Mouse (Mus musculus) gonadal fat pad, adult 2 months (tissue): Measurements from ENCODE around the gene Cubn. TPM values are rescaled to one million over a fixed set of nuclear protein-coding genes. Genes with fewer than 3 reads are reported as not detected.

Experiments used
- DNase-seq: peaks from one replicate; pipeline ENCODE4 v3.0.0-alpha.2; 2012; ENCODE audit warnings: low read depth
- polyA plus RNA-seq: library from polyadenylated mRNA; depleted of rRNA; stranded (reverse); fragments of >200 nt; gene quantifications from 2 replicates; pipeline ENCODE4 v1.2.3, GENCODE M21; 2012

The Cubn gene
- polyA plus RNA-seq, 1 experiment: 0.07 TPM

DNA sequence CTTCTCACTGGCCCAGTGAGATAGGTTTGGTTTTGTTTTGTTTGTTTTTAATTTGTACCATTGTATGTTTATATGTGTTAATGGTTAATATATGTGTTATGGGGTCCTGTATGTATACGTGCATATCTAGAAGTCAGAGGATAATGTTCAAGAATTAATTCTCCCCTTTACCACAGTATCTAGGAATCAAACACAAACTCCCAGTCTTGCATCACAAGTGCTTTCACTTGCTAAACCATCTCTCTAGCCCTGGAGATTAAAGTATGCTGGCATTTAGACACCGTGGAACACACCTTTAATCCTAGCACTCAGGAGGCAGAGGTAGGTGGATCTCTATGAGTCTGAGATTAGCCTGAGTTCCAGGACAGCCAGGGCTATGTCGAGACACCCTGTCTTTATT is 83.3 kb downstream of the Cubn start:
- DNase-seq: no peak

DNA sequence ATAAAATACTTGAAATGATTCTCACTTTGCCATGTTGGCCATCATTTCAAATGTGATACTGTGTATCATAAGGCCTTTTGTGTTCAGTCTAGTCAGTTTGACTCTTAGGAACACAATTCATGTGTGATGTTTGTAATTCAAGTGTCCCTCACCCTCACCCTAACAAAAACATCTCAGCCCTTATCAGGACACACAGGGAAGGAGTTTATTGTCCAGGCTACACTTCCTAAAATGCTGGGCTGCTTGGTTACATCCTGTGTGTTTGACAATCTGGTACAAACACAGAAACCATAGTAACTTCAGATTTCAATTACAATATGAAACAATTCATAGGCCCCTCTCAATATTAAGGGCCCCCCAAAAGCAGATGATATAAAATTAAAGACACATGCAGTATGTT is 83.9 kb downstream of the Cubn start:
- DNase-seq: no peak

DNA sequence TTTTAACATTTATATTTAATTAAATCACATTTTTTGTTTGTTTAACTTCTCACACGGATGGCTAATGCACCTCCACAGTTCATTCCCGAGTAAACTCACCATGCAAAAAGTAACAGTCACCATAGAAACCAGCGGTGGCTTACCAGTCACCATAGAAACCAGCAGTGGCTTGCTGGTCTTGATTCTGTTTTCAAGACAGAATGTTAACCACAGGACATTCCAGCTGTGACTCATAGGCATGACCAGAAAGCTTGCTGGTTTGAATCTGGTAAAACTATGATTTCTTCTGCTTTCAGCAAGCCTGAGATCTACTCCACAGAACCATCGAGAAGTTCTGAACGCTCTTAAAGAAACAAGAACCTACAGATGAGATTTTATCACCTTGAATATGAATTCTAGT is 84.3 kb downstream of the Cubn start:
- DNase-seq: no peak

DNA sequence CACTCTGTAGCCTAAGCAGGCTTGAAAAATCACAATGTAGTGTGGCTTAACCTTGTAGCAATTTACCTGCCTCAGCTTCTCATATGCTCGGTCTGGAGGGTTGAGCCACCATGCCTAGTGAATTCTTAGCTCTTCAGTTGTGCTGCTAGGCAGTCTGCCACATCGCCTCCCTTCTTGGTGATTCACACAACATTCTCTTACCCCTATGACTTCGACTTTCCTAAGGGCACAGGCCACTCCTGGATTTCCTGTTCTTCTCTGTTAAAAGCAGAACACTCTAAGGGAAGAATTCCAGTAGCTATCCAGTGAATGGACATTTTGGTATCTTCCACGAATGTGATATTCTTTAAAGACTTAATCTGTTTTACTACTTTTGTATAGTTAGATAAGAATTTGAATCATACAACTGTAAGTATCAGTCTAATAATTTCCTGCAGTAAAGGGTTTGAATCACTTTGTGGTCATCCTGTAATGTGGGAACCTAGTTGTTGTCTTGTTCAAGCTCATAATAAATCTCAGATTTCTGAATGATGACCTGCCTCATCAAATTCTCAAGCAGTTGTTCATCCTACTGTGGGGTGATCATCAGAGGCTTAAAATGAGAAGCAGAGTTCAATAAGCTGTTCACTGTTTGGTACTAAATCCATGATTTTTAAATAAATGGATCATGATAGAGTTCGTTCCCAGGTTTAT is 86.5 kb downstream of the Cubn start:
- no peak for DNase-seq

DNA sequence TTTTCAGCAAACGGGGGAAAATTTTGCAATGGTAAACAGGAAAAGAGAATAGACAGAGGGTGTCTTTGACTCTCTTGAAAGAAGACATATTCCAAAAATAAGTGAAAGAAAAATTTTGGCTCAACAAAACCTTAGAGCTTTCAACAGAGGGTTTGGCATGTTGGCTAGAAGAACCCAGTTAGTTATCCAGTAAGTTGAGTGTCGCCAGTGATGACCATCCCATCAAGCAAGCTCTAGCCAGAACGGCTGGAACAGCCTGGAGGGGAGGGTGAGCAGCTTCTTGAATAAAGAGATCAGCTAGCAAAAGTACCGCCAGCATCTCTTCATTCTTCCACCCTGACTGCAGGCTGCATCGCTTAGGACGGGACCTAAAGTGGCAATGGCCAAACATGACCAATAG is 90.8 kb downstream of the Cubn start:
- no peak for DNase-seq

DNA sequence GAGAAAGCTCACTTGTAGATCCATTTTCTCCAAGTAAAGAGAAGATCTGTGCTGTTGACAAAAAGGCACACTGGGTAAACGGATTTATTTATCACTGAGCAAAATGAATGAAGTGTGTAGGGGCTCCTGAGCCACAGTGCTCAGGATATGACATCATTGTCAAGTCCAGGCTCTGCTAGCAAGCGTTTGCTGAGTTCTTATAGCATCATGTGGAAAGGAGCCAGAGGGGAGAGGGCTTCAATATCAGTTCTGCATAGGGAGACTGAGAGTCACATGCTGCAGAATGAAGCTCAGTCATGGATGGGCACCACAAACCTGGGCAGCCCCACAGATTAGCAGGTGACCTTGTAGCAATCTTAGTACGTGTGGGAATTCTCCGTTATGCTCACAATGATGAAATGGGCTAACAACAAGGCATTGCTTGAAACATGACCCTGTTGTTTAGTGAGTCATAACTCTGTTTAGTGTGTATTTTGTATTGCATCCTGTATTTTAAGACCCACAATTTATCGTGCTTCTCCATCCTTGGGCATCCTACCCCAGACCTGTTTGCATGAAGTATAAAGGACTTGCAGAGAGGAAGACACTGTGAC is 92.0 kb downstream of the Cubn start:
- no peak for DNase-seq

DNA sequence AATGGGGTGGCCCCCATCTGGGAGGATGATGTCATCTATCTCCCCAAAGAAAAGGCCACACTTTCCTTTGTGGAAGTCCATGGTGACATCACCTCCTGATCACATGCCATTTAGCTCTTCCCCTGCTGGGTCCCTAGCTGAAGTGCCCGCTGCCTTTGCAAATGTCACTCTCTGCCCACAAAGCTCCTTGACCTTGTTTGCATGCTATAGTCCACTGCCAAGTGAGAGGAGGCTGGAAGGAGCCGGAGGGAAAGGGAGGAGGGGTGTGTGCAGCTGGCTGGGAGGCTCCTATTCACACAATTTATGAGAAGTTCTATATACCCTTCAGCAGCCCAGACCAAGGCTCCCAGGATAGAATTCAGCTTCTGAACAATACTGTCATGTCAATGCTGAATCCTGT is 92.7 kb downstream of the Cubn start:
- DNase-seq: no peak

DNA sequence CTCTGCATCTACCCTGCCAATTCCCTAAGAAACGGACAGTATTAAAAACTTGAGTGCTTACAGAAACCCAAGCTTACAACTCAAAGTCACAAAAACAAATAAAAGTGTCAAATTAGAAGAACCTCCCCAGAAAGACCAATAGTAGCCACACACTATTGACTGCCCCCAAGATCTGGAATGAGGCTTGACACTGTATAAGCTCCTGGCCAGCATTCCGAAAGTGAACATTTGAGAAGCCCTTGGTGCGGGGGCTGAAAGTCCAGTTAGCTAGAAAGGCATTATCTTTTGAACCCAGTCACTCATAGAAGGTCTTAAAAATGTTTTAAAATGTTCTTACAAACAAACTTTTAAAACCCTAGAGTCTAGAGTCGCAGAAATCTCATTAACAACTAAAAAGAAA is 93.1 kb downstream of the Cubn start:
- DNase-seq: no peak

DNA sequence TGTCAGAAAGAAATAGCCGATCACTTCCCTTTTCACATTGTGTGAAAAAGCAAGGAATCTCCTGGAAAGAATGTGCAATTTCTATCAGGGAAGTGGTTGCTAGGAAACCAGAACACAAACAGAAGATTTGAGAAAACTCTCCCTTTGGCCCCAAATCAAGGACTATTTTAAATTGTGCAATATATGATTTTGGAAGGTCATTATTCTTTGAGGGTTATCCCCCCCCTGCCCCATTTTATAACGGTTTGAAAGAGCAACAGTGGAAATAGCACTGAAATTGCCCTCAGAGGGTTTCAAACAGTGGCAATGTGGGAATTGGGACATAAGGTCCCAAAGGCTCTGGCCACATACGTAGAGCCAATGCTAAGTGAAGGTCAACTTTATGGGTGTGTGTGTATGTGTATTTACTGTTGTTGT is 95.5 kb downstream of the Cubn start:
- no peak for DNase-seq

DNA sequence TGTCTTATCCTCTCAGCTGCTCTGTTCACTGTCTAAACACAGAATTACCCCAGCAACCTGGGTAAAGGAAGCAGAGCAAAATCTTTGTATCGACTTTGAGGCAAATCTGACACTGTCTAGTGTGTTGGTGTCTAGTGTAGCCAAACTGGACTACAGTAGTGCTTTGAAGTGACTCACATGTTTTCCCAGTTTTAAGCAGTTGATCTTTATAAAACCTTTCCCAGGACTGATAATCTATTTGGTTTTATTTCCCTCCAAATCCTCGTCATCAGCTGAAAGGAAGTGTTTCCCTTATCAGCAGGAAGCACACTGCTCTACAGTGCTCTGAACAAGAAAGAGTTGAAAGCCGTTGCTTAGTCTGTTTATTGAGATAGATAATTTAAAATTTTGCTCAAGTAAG is 100.6 kb downstream of the Cubn start:
- DNase-seq: no peak

DNA sequence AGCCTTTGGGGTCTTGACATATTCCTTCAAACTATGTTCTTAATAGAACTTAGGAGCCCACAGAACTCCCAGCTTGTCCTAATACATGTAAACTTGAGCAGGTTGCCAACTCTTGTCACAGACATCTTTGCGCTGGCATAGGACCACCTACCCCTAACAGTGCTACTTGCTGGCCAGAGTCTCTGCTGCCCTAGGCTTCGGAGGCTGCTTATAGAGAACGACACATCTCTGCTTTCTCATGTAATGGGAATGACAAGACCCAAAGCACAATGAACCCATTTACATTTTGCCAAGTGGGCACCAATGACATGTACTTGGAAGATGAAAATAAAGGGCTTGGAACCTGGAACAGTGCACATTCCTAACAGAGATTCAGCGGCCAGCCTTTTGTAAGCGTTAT is 105.0 kb downstream of the Cubn start:
- no peak for DNase-seq

DNA sequence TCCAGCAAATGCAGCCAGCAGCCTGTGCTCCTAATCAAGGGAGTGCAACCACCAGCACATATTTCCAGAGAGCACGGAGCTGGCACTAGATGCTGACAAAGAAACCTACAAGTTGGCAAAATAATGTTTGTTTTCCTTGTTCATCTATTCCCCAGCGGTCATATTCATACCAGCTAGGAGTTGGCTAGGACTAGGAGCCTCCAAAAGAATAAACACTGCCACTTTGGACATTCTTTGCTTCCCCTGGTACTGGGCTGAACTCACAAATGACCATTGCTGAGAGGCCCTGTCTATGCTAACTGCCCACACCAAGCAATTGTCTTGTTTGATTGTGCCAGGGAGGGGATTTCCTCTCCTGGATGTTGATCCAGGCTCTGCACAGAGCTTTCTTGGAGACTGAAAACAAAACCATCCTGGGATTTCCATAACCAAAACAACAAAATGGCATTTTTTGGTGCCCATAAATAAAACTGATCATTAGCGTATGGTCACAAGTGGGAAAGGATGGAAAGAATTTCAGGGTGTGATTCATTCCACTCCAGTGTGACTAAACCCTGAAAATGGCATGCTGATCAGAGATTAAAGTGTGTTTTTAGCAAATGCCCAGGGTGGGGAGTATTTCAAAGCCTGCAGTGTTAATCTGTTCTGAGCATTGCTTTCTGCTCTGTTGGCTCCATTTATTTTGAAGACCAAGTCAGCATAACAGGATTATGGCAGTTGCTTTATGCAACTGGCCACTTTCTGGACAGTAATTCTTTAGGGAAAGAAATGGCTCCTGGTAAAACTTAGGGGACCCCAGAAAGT is 105.9 kb downstream of the Cubn start:
- DNase-seq: no peak

DNA sequence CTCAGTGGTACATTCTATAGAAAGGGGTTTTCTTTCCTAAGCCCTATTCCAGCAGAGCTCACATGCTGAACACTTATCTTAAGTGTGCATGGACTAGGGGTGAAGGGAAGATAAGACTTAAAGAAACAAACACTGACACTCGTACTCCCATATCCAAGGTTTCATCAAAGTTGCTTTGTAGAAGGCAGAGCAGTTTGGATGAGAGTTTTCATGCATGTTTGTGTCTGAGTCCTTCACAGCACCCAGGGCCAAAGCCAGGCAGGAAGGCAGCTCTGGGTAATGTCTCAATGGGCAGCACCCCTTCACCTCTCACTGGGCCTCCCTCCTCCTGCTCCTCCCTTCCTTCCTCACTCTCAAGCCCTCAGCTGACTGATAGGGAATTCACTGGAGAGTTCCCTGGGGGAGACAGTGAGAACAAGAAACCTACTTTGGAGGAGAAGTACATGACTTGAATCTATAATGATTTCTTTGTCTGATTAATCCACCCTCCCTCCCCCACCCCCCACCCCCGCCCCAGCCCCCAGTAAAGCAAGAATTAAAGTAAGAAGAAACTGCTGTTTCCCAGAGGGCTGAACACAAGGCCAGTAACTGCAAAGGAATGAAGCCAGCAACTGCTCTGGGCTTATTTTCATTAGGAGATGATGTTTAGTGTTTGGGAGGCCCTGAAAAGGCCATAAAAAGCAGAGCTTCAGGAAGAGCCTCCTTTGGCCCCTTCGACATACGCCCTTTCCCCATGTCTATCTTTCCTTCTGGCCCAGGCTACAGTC is 106.7 kb downstream of the Cubn start:
- no peak for DNase-seq

DNA sequence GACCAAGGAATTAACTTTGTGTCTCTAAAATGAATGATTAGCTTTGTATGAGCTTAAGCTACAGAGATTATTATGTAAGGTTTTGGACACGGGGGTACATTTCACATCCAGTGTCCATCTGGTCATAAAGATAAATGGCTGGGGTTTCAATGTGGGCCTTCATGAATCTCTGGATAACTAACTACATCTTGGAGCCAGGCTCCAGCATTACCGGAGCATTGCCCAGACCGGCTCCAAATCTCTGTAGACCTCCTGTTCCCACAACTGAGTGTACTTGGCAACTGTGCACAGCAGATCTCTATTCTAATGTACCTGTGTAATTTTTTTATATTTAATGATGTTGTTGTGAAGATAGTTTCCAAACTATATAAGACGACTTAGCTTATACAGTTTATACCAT is 115.4 kb downstream of the Cubn start:
- no peak for DNase-seq

DNA sequence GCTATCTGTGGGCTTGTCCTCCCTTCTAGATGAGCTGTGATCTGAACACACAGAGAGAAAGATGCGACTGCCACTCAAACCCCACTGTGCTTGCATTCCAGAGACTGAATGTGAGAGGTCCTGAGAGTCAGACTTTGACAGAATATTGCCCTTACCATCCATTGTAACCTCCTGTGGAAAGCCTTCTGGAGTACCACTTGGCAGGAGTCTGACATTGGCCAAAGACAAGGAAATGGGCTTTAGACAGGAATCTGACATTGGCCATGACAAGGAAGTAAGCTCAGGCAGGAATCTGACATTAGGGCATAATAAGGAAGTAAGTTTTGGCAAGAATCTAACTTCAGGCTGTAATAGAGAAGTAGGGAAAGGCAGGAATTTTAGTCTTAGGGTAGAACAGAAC is 118.3 kb downstream of the Cubn start:
- DNase-seq: no peak

DNA sequence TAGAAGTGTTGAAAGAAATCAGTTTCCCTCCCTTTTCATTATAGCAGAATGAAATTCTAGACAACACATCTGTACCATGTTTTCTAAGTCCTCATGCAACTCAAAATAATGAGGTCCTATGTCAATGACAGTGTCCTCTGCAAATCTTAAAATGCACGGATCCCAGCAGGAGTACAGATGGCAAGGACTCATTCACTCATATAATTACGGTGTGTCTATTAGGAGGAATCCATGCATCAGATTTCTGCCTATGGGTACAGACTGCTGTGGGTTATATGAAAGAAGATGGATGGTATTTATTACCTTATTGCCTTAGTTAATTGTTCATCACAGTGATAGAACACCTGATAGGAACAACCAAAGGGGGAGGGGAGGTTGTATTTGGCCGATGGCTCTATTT is 118.8 kb downstream of the Cubn start:
- DNase-seq: no peak

DNA sequence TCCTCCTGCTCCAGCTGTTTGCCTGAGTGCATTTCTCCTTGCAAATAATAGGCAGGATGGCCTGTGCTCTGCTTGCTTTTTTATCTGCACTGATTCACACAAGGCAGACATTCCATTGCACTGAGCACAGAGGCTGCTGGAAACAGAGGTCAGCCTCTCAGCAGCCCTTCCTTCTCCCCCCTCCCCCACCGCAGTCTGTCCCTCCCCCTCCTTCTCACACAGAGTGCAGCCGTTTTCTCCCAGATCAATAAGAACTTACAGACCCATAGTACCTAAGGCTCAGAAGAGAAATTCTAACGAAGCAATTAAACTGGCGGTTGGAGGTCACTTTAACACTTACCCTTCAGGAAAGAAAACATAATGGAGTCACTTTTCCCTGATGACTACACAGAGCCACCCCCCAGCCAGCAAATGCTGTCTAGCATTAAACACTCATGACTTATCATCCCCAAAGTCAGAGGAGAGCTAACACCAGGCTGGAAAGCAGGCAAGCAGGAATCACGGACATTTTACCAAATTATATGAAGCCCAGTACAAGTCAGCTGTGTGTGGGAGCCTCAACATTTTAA is 119.3 kb downstream of the Cubn start:
- DNase-seq: no peak

DNA sequence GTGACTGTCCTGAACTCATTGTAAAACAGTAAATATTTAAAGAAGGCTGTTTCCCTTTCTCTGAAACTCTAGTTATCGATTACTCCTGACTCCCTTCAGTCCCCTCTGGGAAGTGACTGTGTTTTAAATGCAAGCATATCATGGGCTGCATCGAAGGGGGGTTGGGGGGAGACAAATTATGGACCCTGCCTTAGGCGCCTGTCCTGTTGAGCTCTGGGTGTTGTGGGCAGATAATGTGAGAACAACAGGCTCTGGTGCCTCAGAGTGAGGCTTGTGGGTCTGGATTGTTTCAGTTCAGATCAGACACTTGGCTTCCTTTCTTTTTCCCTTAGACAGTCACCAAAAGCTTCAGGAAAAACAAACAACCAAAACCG is 119.8 kb downstream of the Cubn start:
- no peak for DNase-seq

DNA sequence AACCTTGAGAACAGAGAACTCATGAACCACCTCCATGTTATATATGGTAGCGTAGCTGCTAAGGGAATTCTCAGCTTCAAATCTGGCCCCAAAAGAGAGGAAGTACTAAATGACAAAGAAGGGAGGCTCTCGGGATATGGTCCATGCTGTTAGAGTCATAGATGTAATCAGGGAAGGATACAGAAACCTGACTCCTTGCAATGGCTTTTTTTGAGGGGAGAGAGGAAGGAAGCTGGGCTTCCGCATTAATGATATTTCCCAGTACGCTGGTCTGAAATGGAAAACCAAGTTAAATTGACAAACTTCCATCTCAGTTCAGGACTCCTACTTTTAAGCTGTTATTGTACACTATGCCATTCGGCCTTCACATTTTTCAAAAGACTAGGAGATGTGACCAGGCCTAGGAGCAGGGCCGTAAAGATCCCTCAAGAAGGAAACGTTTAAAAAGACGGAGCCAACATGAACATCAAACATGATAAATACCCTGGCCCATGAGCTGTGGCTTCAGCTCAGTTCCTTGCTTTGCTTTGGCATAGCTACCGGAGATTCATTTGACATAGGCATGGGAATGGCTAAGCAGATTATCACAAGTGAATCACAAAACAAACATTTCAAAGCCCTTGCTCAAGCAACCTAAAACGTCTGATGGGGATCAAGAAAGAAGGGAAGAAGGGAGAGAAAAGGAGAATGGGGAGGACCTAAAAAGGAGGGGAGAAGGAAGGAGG is 120.4 kb downstream of the Cubn start:
- DNase-seq: no peak

DNA sequence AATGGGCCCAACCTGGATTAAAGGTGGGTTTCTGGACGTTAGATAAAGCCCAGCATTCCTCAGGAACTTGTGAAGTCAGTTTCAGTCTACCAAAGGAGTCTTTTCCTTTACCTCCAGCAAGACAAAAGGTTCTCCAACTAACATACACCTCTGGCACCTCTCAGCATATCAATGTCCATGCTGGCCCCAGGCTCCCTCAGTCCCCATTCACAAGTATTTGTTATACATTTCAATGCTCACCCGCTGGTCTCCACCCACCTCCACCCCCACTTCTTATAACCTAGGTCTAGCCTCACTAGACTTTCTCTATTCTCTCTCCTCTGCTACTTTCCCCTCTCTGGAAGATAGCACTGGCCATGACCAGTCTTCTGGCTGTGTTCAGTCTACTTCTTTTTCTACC is 121.1 kb downstream of the Cubn start:
- DNase-seq: no peak

DNA sequence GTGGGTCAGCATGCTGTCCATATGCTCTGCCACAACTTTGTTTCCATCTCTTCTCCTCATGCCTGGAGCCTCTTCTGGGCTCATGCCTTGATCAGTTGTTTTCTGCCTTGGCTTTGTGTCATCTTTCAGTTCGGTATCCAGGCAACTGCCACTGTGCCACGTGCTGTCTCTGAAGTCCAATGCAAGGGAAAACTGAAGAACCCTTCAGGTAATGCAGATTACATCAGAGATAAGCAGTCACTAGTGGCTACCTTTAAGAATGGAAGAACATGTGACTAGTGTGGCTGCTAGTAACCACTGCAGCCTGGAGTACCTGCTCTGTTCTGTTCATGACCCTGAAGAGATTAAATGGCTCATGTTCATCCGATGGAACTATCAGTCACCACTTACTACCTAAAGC is 123.1 kb downstream of the Cubn start:
- no peak for DNase-seq
